Mouse (Mus musculus) erythroblast, embryonic 14.5 days (primary cell): ENCODE results near the gene Zfp735. TPM values are rescaled to one million over a fixed set of nuclear protein-coding genes. Genes with fewer than 3 reads are reported as not detected.

Experiments
- H3K27me3 ChIP-seq: 2 replicates; pipeline ENCODE4 v1.6.1; 2012; ENCODE audit warnings: inconsistent platforms; ENCODE audit not compliant: control insufficient read depth
- H3K36me3 ChIP-seq: 2 replicates; pipeline ENCODE4 v1.6.1; 2012; ENCODE audit warnings: mild to moderate bottlenecking, inconsistent platforms; ENCODE audit not compliant: control insufficient read depth
- H3K4me1 ChIP-seq: 2 replicates; pipeline ENCODE4 v1.6.1; 2012; ENCODE audit warnings: inconsistent platforms; ENCODE audit not compliant: control insufficient read depth
- H3K4me3 ChIP-seq: replicated peaks from 2 replicates; pipeline ENCODE3; 2012; ENCODE audit warnings: moderate library complexity, mild to moderate bottlenecking, inconsistent platforms
- H3K9me3 ChIP-seq: 2 replicates; pipeline ENCODE4 v1.6.1; 2012; ENCODE audit warnings: low read length, inconsistent platforms, mixed read lengths; ENCODE audit not compliant: control insufficient read depth
- GATA1 ChIP-seq: IDR thresholded peaks from 2 replicates; pipeline ENCODE4 v1.6.1; 2012; ENCODE audit warnings: low read length, inconsistent platforms, mixed read lengths
- TAL1 ChIP-seq: IDR thresholded peaks from 3 replicates; pipeline ENCODE4 v1.6.1; 2012; ENCODE audit warnings: low read length, inconsistent platforms, mixed read lengths
- polyA plus RNA-seq: library from polyadenylated mRNA; stranded (reverse); fragments of >175 nt; gene quantifications from 2 replicates; pipeline ENCODE4 v1.2.3, GENCODE M21; 2012

Zfp735 gene
- polyA plus RNA-seq, result not detected in 2 replicates

DNA sequence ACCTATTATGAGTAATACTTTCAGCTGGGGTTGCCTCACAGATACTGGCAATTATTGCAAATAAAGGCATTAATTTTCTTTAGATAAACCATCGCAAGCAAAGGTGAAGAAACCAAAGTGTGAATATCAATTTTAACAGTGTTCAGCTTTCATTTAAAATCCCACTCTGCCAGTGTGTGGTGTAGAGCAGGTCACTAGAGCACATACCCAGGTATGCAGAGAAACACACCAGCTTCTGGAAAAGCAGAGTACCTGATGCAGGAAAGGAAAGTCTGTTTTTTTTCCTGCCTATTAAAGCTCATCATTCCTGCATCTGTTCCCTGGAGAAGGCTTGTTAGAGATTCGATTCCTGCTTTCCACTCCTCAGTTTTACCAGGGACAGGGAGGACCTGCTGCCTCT lies at the start of gene Zfp735:
TSS of gene Zfp735 (plus strand) at position 301 of the 400 bp plus-strand sequence.
- TF ChIP-seq TAL1 (no peak), GATA1 (no peak)
- no peak within 1 kb of the TSS for H3K4me3 ChIP-seq

DNA sequence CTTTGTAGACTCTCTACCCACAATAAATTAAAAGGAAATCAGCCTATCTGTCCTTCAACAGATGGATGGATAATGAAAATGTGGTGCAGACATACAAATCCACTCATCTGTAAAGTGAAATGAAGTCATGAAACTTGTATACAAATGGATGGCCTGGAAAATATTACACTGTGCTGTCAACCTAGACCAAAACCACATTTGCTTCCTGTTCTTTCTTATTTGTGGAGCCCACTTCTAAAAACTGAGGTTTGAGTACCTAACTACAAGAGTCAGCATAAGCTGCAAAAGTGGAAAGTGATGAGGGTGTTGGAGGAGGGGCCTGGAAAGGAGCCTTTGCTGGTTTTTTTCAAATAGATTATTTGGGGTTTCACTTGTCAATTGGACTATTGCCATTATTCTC lies 70.5 kb downstream of the Zfp735 start:
- Histone ChIP-seq H3K4me1 (no peaks in the 10 kb centered on the region), H3K9me3 (peaks cover 8% of the 10 kb centered on the region), H3K4me3 (no peak overlapping the region), H3K27me3 (no peaks in the 10 kb centered on the region), H3K36me3 (no peaks in the 10 kb centered on the region)
- TF ChIP-seq GATA1, result no peak
- TF ChIP-seq TAL1, result no peak

More for the DNA sequence above, at the start of gene Zfp735:
- H3K27me3 ChIP-seq, result no peaks in the 10 kb centered on the region
- no peaks in the 10 kb centered on the region for H3K36me3 ChIP-seq
- peaks cover under 1% of the 10 kb centered on the region; the same call in 1 of the 2 replicates for H3K9me3 ChIP-seq
- no peaks in the 10 kb centered on the region for H3K4me1 ChIP-seq

Other genes with a start within 250 kb of the Zfp735 start
- gene Olfr380, start 231.3 kb upstream of the Zfp735 start, polyA plus RNA-seq, result not detected in 2 replicates
- not detected in 2 replicates for gene Olfr381, start 197.2 kb upstream of the Zfp735 start, polyA plus RNA-seq
- gene Olfr382, start 171.6 kb upstream of the Zfp735 start, polyA plus RNA-seq, result not detected in 2 replicates
- not detected in 2 replicates for gene Olfr385, start 95.8 kb upstream of the Zfp735 start, polyA plus RNA-seq
- not detected in 2 replicates for gene Olfr384, start 90.2 kb upstream of the Zfp735 start, polyA plus RNA-seq
- gene Olfr389, start 91.9 kb downstream of the Zfp735 start, polyA plus RNA-seq, result not detected in 2 replicates
- gene Olfr390, start 94.2 kb downstream of the Zfp735 start, polyA plus RNA-seq, result not detected in 2 replicates
- gene Olfr391-ps, start 114.3 kb downstream of the Zfp735 start, polyA plus RNA-seq, result not detected in 2 replicates
- not detected in 2 replicates for gene Olfr392, start 128.3 kb downstream of the Zfp735 start, polyA plus RNA-seq
- gene Olfr393, start 162.7 kb downstream of the Zfp735 start, polyA plus RNA-seq, result not detected in 2 replicates
- gene Olfr394, start 202.0 kb downstream of the Zfp735 start, polyA plus RNA-seq, result not detected in 2 replicates
- not detected in 2 replicates for gene Olfr395, start 220.5 kb downstream of the Zfp735 start, polyA plus RNA-seq
- not detected in 2 replicates for gene Olfr23, start 247.9 kb downstream of the Zfp735 start, polyA plus RNA-seq